Mouse (Mus musculus) C2C12 (cell line): ENCODE measurements around the gene Lmo7.

Experiments
- CTCF ChIP-seq: IDR thresholded peaks from one replicate; pipeline ENCODE4 v1.5.1; 2011; ENCODE audit not compliant: control insufficient read depth, insufficient read depth, insufficient read length
- MAX ChIP-seq: IDR thresholded peaks from one replicate; pipeline ENCODE4 v1.6.1; 2011; ENCODE audit warnings: mild to moderate bottlenecking, control low read depth
- MYOD1 ChIP-seq: IDR thresholded peaks from one replicate; pipeline ENCODE4 v1.6.1; 2011; ENCODE audit warnings: low read depth; ENCODE audit not compliant: control insufficient read depth, insufficient read length
- MYOG ChIP-seq: IDR thresholded peaks from one replicate; pipeline ENCODE4 v1.6.1; 2011; ENCODE audit not compliant: control insufficient read depth, insufficient read length; ENCODE audit errors: extremely low read depth
- USF1 ChIP-seq: IDR thresholded peaks from one replicate; pipeline ENCODE4 v1.6.1; 2011; ENCODE audit warnings: low read depth, mild to moderate bottlenecking, control low read depth, moderate library complexity

- no peak for TF ChIP-seq CTCF
- no peak for TF ChIP-seq USF1
- TF ChIP-seq MYOD1, result no peak
- TF ChIP-seq MYOG, result no peak
- no peak for TF ChIP-seq MAX
Observed at GRCm38 (mm10) chr14:101729237-101729971, at the start of gene Lmo7, which contains the start of gene Gm9922.
